Mouse (Mus musculus) forebrain, embryonic 11.5 days (tissue): ENCODE data around the gene Bhlhe23. TPM values are rescaled to one million over a fixed set of nuclear protein-coding genes. Genes with fewer than 3 reads are reported as not detected.

Experiments used
- ATAC-seq: fragments of 200-750 bp; cut with Nextera tagmentation; replicated peaks from 2 replicates; pipeline ENCODE4 v1.8.0; 2017; ENCODE audit warnings: moderate TSS enrichment; ENCODE audit not compliant: low FRiP score
- DNase-seq: peaks from one replicate; pipeline ENCODE4 v3.0.0-alpha.2; 2017; ENCODE audit warnings: low spot score
- H3K27ac ChIP-seq: fragments of 300-500 bp; sonication (generic); 2 replicates; pipeline ENCODE4 v1.5.1; 2014; ENCODE audit warnings: low read depth, low read length
- H3K27me3 ChIP-seq: fragments of 300-500 bp; sonication (generic); 2 replicates; pipeline ENCODE4 v1.6.1; 2014; ENCODE audit warnings: mild to moderate bottlenecking, low read length, mixed read lengths; ENCODE audit not compliant: control insufficient read depth, insufficient read depth
- H3K36me3 ChIP-seq: fragments of 300-500 bp; sonication (generic); 2 replicates; pipeline ENCODE4 v1.6.1; 2014; ENCODE audit warnings: mild to moderate bottlenecking, low read length, moderate library complexity, mixed read lengths; ENCODE audit not compliant: control insufficient read depth, insufficient read depth
- H3K4me1 ChIP-seq: fragments of 300-500 bp; sonication (generic); replicated peaks from 2 replicates; pipeline ENCODE4 v1.6.1; 2014; ENCODE audit warnings: low read length, mixed read lengths; ENCODE audit not compliant: control insufficient read depth, insufficient read depth
- H3K4me2 ChIP-seq: fragments of 300-500 bp; sonication (generic); 2 replicates; pipeline ENCODE4 v1.6.1; 2014; ENCODE audit warnings: low read depth, mild to moderate bottlenecking, low read length, moderate library complexity, mixed read lengths; ENCODE audit not compliant: severe bottlenecking
- H3K4me3 ChIP-seq: fragments of 300-500 bp; sonication (generic); 2 replicates; pipeline ENCODE4 v1.5.1; 2014; ENCODE audit warnings: low read depth, low read length
- H3K9ac ChIP-seq: fragments of 300-500 bp; sonication (generic); 2 replicates; pipeline ENCODE4 v1.6.1; 2014; ENCODE audit warnings: low read length
- H3K9me3 ChIP-seq: fragments of 300-500 bp; sonication (generic); 2 replicates; pipeline ENCODE4 v1.6.1; 2016; ENCODE audit warnings: low read length, mixed read lengths; ENCODE audit not compliant: control insufficient read depth
- WGBS: fragments of 180-500 bp; shearing (Covaris S2); extraction: QIAGEN DNeasy Blood & Tissue Kit; methylation state at CpG from one replicate; pipeline ENCODE4 v1.1.7; 2014; 5-methylcytosine and 5-hydroxymethylcytosine counted together
- polyA plus RNA-seq: library from polyadenylated mRNA; unstranded; fragments of >200 nt; fragmentation: Nextera tagmentation; extraction: Ambion mirVana; gene quantifications from 2 replicates; pipeline ENCODE4 v1.2.1, GENCODE M21; 2014

Bhlhe23 gene
- polyA plus RNA-seq, result 0.85 and 0.87 TPM in 2 replicates

- Histone ChIP-seq H3K36me3 (no peaks in the 10 kb centered on the region), H3K4me1 (peaks cover 3% of the 10 kb centered on the region; the same call in 1 of the 2 replicates), H3K27me3 (peaks cover 69% of the 10 kb centered on the region), H3K4me2 (peak within 1 kb of the TSS; percentile 43), H3K4me3 (peak within 1 kb of the TSS; percentile 15; the same call in 1 of the 2 replicates), H3K27ac (no peak within 1 kb of the TSS), H3K9ac (no peak within 1 kb of the TSS), H3K9me3 (no peaks in the 10 kb centered on the region)
- WGBS, result 2% methylated on average over 28 of the region's 28 CpGs
- ATAC-seq, result no peak
- DNase-seq, result no peak
Observed at GRCm38 (mm10) chr2:180776793-180777192, at the start of gene Bhlhe23. TSS of gene Bhlhe23 (minus strand) at chr2:180776900.

DNA sequence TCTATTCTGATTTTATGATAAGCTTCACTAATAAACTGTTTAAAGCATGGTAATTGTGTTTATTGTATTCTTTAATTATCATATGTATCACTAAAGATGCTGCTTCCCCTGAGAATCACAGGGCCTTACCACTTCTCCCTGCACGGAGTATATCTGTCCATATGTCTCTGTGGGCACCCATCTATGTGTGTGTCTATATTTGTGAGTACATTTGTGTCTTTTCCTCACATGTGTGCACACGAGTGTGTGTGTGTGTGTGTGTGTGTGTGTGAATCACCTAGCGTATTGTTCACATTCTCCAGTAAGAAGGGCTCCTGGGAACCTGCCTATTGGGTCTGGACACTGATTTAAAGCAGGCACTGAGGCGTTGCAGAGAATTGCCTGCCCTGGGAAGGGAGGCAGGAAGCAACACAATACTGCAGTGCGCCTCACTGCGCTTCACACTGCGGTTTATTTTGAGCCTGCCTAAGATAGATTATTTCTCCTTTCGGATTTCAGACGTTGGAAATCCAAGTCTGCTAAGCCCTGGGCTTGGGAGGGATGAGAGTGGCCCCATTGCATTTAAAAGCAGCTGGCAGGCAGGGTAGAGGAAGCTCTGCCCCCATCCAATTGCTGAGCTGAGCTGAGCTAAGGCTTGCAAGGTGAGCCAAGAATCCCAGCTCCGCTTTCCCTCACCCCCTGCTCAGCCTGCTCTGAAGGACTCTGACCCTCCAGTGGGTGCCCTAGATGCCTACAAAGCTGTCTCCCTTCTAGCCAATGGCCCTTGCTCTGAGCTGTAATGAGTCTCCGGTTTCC is 48.6 kb upstream of the Bhlhe23 start:
- Histone ChIP-seq H3K27me3 (no peaks in the 10 kb centered on the region), H3K9me3 (no peaks in the 10 kb centered on the region), H3K36me3 (no peaks in the 10 kb centered on the region), H3K4me3 (no peak overlapping the region), H3K4me1 (no peaks in the 10 kb centered on the region), H3K27ac (no peak overlapping the region), H3K4me2 (no peak overlapping the region), H3K9ac (no peak overlapping the region)
- DNase-seq (no peak), ATAC-seq (no peak)
- 38% methylated on average over 11 of the region's 11 CpGs for WGBS

DNA sequence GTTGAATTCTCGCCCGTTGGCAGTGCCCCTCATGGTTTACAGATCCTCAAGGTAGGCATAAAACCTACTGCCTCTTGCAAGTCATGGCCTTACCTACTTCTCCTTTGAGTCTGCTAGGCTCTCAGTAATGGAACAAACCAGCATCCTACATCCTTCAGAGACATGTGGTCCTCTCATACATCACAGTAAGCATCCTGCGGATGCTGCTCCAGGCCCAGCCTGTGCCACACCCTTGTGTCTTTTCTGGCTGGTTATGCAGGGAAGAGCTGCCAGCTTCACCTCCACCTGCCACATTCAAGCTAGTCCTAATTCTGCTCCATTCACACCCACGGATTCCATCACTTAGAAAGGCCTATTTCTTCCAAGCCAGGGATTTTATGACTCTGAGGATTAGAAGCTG is 48.0 kb upstream of the Bhlhe23 start:
- DNase-seq (no peak), ATAC-seq (no peak)
- Histone ChIP-seq H3K9me3 (no peaks in the 10 kb centered on the region), H3K27me3 (no peaks in the 10 kb centered on the region), H3K4me1 (no peaks in the 10 kb centered on the region), H3K36me3 (no peaks in the 10 kb centered on the region), H3K4me3 (no peak overlapping the region), H3K27ac (no peak overlapping the region), H3K9ac (no peak overlapping the region), H3K4me2 (no peak overlapping the region)
- WGBS, result 79% methylated on average over 4 of the region's 4 CpGs

GRCm38 (mm10) chr2:180824061-180824460 is 47.4 kb upstream of the Bhlhe23 start:
- Histone ChIP-seq H3K4me2 (no peak overlapping the region), H3K36me3 (no peaks in the 10 kb centered on the region), H3K27ac (no peak overlapping the region), H3K4me3 (no peak overlapping the region), H3K9me3 (no peaks in the 10 kb centered on the region), H3K9ac (no peak overlapping the region), H3K27me3 (no peaks in the 10 kb centered on the region), H3K4me1 (no peaks in the 10 kb centered on the region)
- ATAC-seq, result no peak
- 78% methylated on average over 4 of the region's 4 CpGs for WGBS
- no peak for DNase-seq

DNA sequence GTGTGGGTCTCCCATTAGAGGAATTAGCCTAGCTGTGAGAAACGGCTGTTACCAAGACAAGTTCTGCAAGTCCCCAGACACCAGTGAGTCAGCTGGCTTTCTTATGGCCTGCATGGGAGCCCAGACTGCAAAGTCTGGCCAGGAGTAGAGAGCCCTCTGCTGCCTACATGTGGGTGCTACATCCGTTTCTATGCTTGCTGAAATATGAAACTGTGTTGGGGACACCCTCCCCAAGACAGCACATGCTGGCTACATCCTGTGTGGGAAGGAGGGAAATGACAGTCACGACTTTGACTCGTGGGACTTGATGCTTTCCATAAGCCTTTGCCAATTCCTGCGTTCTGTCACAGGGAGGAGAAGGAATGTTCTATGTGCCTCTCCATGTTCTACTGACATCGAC is 45.8 kb upstream of the Bhlhe23 start:
- DNase-seq (peak; percentile 60), ATAC-seq (no peak)
- no peak overlapping the region for H3K9ac ChIP-seq
- no peaks in the 10 kb centered on the region for H3K4me1 ChIP-seq
- no peak overlapping the region for H3K4me2 ChIP-seq
- H3K27me3 ChIP-seq, result no peaks in the 10 kb centered on the region
- no peak overlapping the region for H3K27ac ChIP-seq
- H3K4me3 ChIP-seq, result no peak overlapping the region
- H3K9me3 ChIP-seq, result no peaks in the 10 kb centered on the region
- 46% methylated on average over 6 of the region's 6 CpGs for WGBS
- no peaks in the 10 kb centered on the region for H3K36me3 ChIP-seq

DNA sequence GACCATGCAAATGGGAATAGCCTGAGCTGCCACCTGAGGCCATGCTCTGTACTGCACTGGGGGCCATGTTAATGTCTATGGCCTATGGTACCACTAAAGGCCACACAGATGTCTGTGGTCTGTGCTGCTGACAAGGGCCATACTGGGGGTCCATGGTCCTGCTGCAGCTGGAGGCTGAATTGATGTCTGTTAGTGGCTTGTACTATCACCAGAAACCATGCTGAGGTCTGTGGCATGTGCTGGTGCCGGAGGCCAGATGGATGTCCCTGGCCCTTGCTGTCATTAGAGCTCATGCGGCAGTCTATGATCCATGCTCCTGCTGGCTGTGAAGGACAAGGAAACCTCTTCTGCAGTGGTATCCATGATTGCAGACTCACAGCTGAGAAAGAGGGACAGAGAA is 42.8 kb upstream of the Bhlhe23 start:
- H3K27ac ChIP-seq, result no peak overlapping the region
- WGBS, result 85% methylated on average over 2 of the region's 2 CpGs

DNA sequence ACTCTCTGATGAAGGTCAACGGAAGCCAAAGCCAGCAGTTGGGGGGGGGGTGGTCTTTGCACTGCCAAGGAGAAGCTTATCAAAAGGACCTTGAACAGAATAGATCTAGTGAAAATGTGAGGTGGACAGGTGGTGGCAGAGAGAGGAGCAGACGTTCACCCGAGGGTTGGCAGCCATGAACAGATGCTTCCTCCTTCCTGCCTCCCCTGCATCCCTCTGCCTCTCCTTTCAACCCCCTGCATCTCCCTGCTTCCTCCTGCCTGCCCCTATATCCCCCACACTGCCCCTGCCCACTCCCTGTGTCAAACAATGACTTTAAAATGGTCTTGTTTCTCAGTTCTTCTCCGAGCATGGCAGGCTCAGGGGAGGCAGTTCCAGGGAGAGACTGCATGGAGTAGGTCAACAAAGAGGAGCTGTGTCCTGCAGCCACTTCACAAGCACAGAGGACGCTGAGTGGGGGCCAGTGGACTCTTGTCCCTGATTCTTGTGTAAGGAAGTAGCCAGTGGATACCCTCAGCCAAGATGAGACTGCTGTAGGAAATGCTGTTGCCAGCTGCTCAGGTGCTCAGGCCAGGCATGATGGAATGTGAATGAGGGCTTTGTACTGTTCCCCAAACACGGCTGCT is 39.9 kb upstream of the Bhlhe23 start:
- Histone ChIP-seq H3K4me3 (no peak overlapping the region), H3K36me3 (no peaks in the 10 kb centered on the region), H3K27me3 (no peaks in the 10 kb centered on the region), H3K9me3 (no peaks in the 10 kb centered on the region), H3K9ac (no peak overlapping the region), H3K27ac (no peak overlapping the region), H3K4me2 (no peak overlapping the region), H3K4me1 (no peaks in the 10 kb centered on the region)
- 70% methylated on average over 6 of the region's 6 CpGs for WGBS
- ATAC-seq (no peak), DNase-seq (no peak)

More for the DNA sequence above, 42.8 kb upstream of the Bhlhe23 start:
- Histone ChIP-seq H3K36me3 (no peaks in the 10 kb centered on the region), H3K4me1 (no peaks in the 10 kb centered on the region), H3K4me2 (no peak overlapping the region), H3K9ac (no peak overlapping the region), H3K27me3 (no peaks in the 10 kb centered on the region), H3K4me3 (no peak overlapping the region), H3K9me3 (no peaks in the 10 kb centered on the region)
- no peak for DNase-seq
- ATAC-seq, result no peak

- no peaks in the 10 kb centered on the region for H3K36me3 ChIP-seq
- 77% methylated on average over 4 of the region's 4 CpGs for WGBS
- H3K9ac ChIP-seq, result no peak overlapping the region
- no peak overlapping the region for H3K4me3 ChIP-seq
- no peak overlapping the region for H3K27ac ChIP-seq
- H3K4me1 ChIP-seq, result no peaks in the 10 kb centered on the region
- no peaks in the 10 kb centered on the region for H3K27me3 ChIP-seq
- no peak overlapping the region for H3K4me2 ChIP-seq
- no peak for DNase-seq
- no peak for ATAC-seq
- H3K9me3 ChIP-seq, result no peaks in the 10 kb centered on the region
Observed at GRCm38 (mm10) chr2:180813982-180814568, 37.4 kb upstream of the Bhlhe23 start.
